Mouse (Mus musculus): ENCODE data around the gene Akap6.

DNA sequence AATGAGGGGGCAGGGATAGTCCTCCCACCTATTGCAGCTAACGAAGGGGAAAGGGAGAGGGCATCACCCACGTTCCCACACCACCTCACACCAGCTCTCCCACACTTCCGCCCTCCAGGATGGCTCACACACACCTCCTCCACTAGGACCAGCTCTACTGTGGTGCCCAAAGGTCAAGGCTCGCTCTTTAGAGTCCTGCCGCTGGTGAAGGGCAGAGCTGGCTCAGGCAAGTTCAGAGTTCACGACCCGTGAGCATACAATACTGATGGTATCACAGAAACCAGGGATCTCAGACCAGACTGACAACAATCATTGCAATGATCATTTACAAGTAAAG, 149.3 kb downstream of the Akap6 start:
- TF ChIP-seq MAX (IDR thresholded peaks at IDR 0.05; ENCODE audit: low read depth), result no peak
- no peak for TF ChIP-seq CEBPB (IDR thresholded peaks at IDR 0.05; ENCODE audit: insufficient read depth, poor library complexity, severe bottlenecking)
- no peak for TF ChIP-seq POLR2A (IDR thresholded peaks at IDR 0.05; ENCODE audit: insufficient read length, low read depth)
- TF ChIP-seq SRF (IDR thresholded peaks at IDR 0.05; ENCODE audit: control insufficient read depth, insufficient read length, low read depth), result no peak
- TF ChIP-seq POLR2AphosphoS2 (IDR thresholded peaks at IDR 0.05; ENCODE audit: insufficient read length, low read depth), result no peak
- no peak for TF ChIP-seq USF1 (IDR thresholded peaks at IDR 0.05; ENCODE audit: low read depth)
- no peak for TF ChIP-seq MYOG (IDR thresholded peaks at IDR 0.05; ENCODE audit: control insufficient read depth in 1 of 3, insufficient read depth in 1 of 3, insufficient read length in 2 of 3, low read depth in 2 of 3)
- TF ChIP-seq E2F4 (IDR thresholded peaks at IDR 0.05; ENCODE audit: insufficient read depth), result no peak
- TF ChIP-seq TCF12 (IDR thresholded peaks at IDR 0.05; ENCODE audit: insufficient read depth, poor library complexity, severe bottlenecking), result no peak
- TF ChIP-seq MYOD1 (IDR thresholded peaks at IDR 0.05; ENCODE audit: control insufficient read depth in 1 of 3, insufficient read length in 2 of 3, low read depth in 2 of 3), result no peak
- TF ChIP-seq TCF3 (IDR thresholded peaks at IDR 0.05; ENCODE audit: insufficient read length, low read depth), result no peak

All from myocyte (in vitro differentiated cells).